Mouse (Mus musculus) thymus, adult 2 months (tissue): ENCODE data around the gene Gstp2. TPM values are rescaled to one million over a fixed set of nuclear protein-coding genes. Genes with fewer than 3 reads are reported as not detected.

Experiments used
- DNase-seq: peaks from one replicate; pipeline ENCODE4 v3.0.0; 2021
- H3K27ac ChIP-seq: fragments of 200-500 bp; 2 replicates; pipeline ENCODE4 v1.5.1; 2012; ENCODE audit warnings: low read length, control low read depth; ENCODE audit not compliant: control insufficient read depth, insufficient read depth
- H3K27me3 ChIP-seq: fragments of 200-500 bp; 2 replicates; pipeline ENCODE4 v1.6.1; 2012; ENCODE audit warnings: mild to moderate bottlenecking, low read length, moderate library complexity, mixed read lengths; ENCODE audit not compliant: control insufficient read depth, insufficient read depth
- H3K36me3 ChIP-seq: fragments of 200-500 bp; 2 replicates; pipeline ENCODE4 v1.6.1; 2012; ENCODE audit warnings: mild to moderate bottlenecking, low read length, moderate library complexity; ENCODE audit not compliant: control insufficient read depth, insufficient read depth
- H3K4me1 ChIP-seq: fragments of 200-500 bp; replicated peaks from 2 replicates; pipeline ENCODE4 v1.6.1; 2012; ENCODE audit warnings: low read length; ENCODE audit not compliant: control insufficient read depth, insufficient read depth
- H3K4me3 ChIP-seq: fragments of 200-500 bp; 2 replicates; pipeline ENCODE4 v1.5.1; 2012; ENCODE audit warnings: mild to moderate bottlenecking, low read length, control low read depth, moderate library complexity; ENCODE audit not compliant: control insufficient read depth, insufficient read depth
- CTCF ChIP-seq: fragments of 200-500 bp; IDR thresholded peaks from 2 replicates; pipeline ENCODE4 v1.5.1; 2012; ENCODE audit warnings: mild to moderate bottlenecking, control low read depth, low read length, moderate library complexity, borderline replicate concordance; ENCODE audit not compliant: control insufficient read depth, poor library complexity, insufficient read depth; ENCODE audit errors: extremely low read depth
- POLR2A ChIP-seq: fragments of 200-500 bp; IDR thresholded peaks from 2 replicates; pipeline ENCODE4 v1.6.1; 2012; ENCODE audit warnings: mild to moderate bottlenecking, low read length, control low read depth, moderate library complexity; ENCODE audit not compliant: control insufficient read depth, poor library complexity, insufficient read depth; ENCODE audit errors: extremely low read depth
- WGBS: fragments of 180-500 bp; shearing (Covaris S2); methylation state at CpG from one replicate; pipeline ENCODE4 v1.1.7; 2018; 5-methylcytosine and 5-hydroxymethylcytosine counted together
- polyA plus RNA-seq: library from polyadenylated mRNA; depleted of rRNA; stranded (reverse); fragments of >200 nt; gene quantifications from 2 replicates; pipeline ENCODE4 v1.2.3, GENCODE M21; 2012

The Gstp2 gene
- polyA plus RNA-seq, 1 experiment, result 48.8 TPM

GRCm38 (mm10) chr19:4003112-4003511 is 42.7 kb downstream of the Gstp2 start, which contains the start of gene Doc2g:
TSS of gene Doc2g (plus strand) at chr19:4003313.
- Histone ChIP-seq H3K4me3 (no peak within 1 kb of the TSS), H3K27me3 (no peaks in the 10 kb centered on the region), H3K27ac (no peak within 1 kb of the TSS), H3K36me3 (peaks cover 16% of the 10 kb centered on the region), H3K4me1 (peaks cover 18% of the 10 kb centered on the region)
- no peak for DNase-seq
- 90% methylated on average over 1 of the region's 1 CpGs for WGBS
- no peak for TF ChIP-seq POLR2A
- no peak for TF ChIP-seq CTCF

GRCm38 (mm10) chr19:4001752-4002151 is 44.1 kb downstream of the Gstp2 start:
- no peak for TF ChIP-seq POLR2A
- TF ChIP-seq CTCF, result no peak
- no peak overlapping the region for H3K27ac ChIP-seq
- DNase-seq, result no peak
- no peak overlapping the region for H3K4me3 ChIP-seq
- peaks cover 18% of the 10 kb centered on the region for H3K4me1 ChIP-seq
- over 99% methylated on average over 5 of the region's 5 CpGs for WGBS
- peaks cover 2% of the 10 kb centered on the region for H3K36me3 ChIP-seq
- H3K27me3 ChIP-seq, result no peaks in the 10 kb centered on the region

GRCm38 (mm10) chr19:4000949-4001525 is 44.8 kb downstream of the Gstp2 start:
- Histone ChIP-seq H3K4me3 (peak overlapping the region; percentile 91), H3K27ac (no peak overlapping the region), H3K27me3 (no peaks in the 10 kb centered on the region), H3K36me3 (no peaks in the 10 kb centered on the region), H3K4me1 (peaks cover 18% of the 10 kb centered on the region)
- WGBS, result 41% methylated on average over 17 of the region's 17 CpGs
- TF ChIP-seq CTCF (no peak), POLR2A (no peak)
- DNase-seq, result no peak

GRCm38 (mm10) chr19:4000119-4000900 is 45.5 kb downstream of the Gstp2 start, which contains the start of the genes Nudt8 and Gm49405:
TSS of gene Nudt8 (plus strand) at chr19:4000580.
TSS of gene Gm49405 (plus strand) at chr19:4000626.
- peak; percentile 98 for TF ChIP-seq POLR2A
- peak; percentile 69; the same call in 1 of the 2 replicates for TF ChIP-seq CTCF
- H3K36me3 ChIP-seq, result no peaks in the 10 kb centered on the region

GRCm38 (mm10) chr19:3999121-3999730 is 46.6 kb downstream of the Gstp2 start:
- no peak for DNase-seq

More at GRCm38 (mm10) chr19:4000119-4000900, 45.5 kb downstream of the Gstp2 start, which contains the start of the genes Nudt8 and Gm49405:
- WGBS, result under 1% methylated on average over 64 of the region's 64 CpGs
- H3K27me3 ChIP-seq, result no peaks in the 10 kb centered on the region
- H3K4me1 ChIP-seq, result peaks cover 18% of the 10 kb centered on the region
- DNase-seq, result peak; percentile 95
- H3K27ac ChIP-seq, result peak within 1 kb of the TSS; percentile 10; the same call in 1 of the 2 replicates
- peak within 1 kb of the TSS; percentile 91 for H3K4me3 ChIP-seq

GRCm38 (mm10) chr19:3998335-3998734 is 47.5 kb downstream of the Gstp2 start:
- WGBS, result 93% methylated on average over 8 of the region's 8 CpGs
- no peak overlapping the region for H3K4me3 ChIP-seq
- H3K4me1 ChIP-seq, result peaks cover 18% of the 10 kb centered on the region
- no peak for DNase-seq
- no peaks in the 10 kb centered on the region for H3K36me3 ChIP-seq
- H3K27me3 ChIP-seq, result no peaks in the 10 kb centered on the region
- no peak overlapping the region for H3K27ac ChIP-seq
- TF ChIP-seq CTCF (no peak), POLR2A (no peak)

More at GRCm38 (mm10) chr19:3999121-3999730, 46.6 kb downstream of the Gstp2 start:
- Histone ChIP-seq H3K4me1 (peaks cover 18% of the 10 kb centered on the region), H3K4me3 (no peak overlapping the region), H3K36me3 (no peaks in the 10 kb centered on the region), H3K27ac (no peak overlapping the region), H3K27me3 (no peaks in the 10 kb centered on the region)
- 74% methylated on average over 9 of the region's 9 CpGs for WGBS
- TF ChIP-seq POLR2A, result no peak
- no peak for TF ChIP-seq CTCF
